Mouse (Mus musculus) kidney, postnatal 4 days (tissue): ENCODE measurements at regions not wholly inside any gene's neighbourhood (a gene's known extent, or its start where the extent isn't known, plus 50 kb on each side); places are given as distances from the start of the nearest gene placed in this dataset.

Experiments
- DNase-seq, 2 experiments: peaks; one replicate each; pipeline ENCODE4 v3.0.0; 2021; ENCODE audit warnings: mixed read lengths in 2 of 2

- DNase-seq, result no peak
Observed at GRCm38 (mm10) chr17:68134373-68134772, 130.5 kb upstream of the Arhgap28 start.

DNA sequence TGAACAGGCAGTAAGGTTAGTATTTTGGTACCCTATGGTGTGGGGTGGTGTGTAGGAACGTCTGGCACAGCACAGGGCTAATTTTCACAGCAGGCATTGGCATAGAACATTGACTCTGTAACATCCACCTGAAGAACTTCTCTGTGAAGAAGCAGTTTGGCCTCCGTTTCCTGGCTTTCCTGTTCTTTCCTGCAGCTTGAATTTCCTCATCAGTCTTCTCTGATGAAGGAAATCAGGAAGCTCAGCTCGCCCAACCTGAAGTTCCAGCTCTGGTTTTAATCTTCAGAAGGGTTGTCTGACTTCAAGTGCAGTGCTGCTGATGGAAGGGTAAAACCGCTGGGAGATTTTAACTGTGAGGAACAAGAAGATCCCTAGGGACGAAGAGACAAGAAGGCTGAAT is 131.5 kb upstream of the Arhgap28 start:
- no peak for DNase-seq

- DNase-seq, result no peak
Observed at GRCm38 (mm10) chr17:68143307-68143706, 130.3 kb upstream of the L3mbtl4 start.

GRCm38 (mm10) chr17:68149237-68149792 is 124.3 kb upstream of the L3mbtl4 start:
- DNase-seq, result no peak

GRCm38 (mm10) chr17:68152438-68153120 is 121.0 kb upstream of the L3mbtl4 start:
- no peak for DNase-seq

- no peak for DNase-seq
Observed at GRCm38 (mm10) chr17:68154879-68155278, 118.7 kb upstream of the L3mbtl4 start.

GRCm38 (mm10) chr17:68158172-68158651 is 115.4 kb upstream of the L3mbtl4 start:
- DNase-seq, result peak; percentile 34 to 55

- DNase-seq, result no peak
Observed at GRCm38 (mm10) chr17:68161107-68161506, 112.5 kb upstream of the L3mbtl4 start.

DNA sequence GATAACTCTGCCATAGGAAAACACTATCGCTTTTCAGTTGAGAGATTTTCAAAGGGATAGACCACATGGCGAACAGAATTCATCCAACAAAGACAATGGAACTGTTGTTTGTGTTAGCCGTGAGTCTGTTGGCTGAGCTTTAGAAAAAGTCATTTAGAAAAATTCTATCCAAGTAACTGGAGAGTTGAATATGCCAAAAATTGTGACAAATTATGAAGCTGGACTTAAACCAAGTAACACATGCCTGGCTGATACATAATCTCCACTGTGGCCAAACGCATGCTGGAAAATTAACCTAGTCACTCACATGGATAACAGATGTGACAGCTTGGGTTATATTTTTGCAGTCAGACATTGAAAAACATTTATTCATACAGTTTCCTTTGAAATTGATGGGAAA is 110.1 kb upstream of the L3mbtl4 start:
- DNase-seq, result no peak

DNA sequence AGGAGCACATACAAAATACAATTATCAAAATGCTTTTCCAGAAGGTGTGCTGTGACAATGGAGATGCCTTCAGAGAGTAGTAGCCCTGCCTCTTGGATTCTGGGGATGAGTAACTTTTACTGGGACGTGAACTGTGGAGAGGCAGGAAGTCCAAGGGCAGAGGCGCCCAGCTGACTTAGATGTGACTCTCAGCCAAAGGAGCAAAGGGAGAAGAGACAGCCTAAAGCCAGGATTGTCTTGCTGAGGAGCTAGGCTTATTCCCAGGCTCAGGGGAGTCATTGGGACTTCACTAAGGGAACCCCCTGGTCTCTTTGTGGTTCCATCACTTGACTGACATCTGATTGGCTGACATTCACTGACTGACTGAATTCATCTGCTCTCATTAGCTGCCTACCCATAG is 108.9 kb upstream of the L3mbtl4 start:
- peak in 1 of 2 experiments; percentile 2 for DNase-seq

GRCm38 (mm10) chr17:68165171-68165825 is 108.3 kb upstream of the L3mbtl4 start:
- DNase-seq, result peak; percentile 3 to 20

- peak; percentile 5 to 18 for DNase-seq
Observed at GRCm38 (mm10) chr17:68166397-68166796, 107.2 kb upstream of the L3mbtl4 start.

DNA sequence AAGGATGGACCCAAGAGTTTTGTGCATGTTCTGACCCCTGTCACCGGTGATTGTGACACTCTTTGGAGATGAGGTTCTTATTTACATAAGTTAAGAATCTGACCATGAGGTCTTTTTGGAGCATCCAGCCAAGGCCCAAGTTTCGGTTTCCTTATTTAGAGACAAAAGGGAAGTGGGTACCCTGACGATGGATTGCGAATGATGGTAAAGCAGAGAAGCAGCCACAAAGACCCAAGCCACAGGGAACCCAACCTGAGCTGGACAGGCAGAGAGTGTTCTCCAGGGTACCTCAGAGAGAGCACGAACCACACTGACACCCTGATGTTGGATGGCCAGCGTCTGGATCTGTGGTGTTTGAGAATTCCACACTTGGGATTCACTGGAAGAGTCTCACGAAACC is 100.8 kb upstream of the L3mbtl4 start:
- DNase-seq, result no peak

DNA sequence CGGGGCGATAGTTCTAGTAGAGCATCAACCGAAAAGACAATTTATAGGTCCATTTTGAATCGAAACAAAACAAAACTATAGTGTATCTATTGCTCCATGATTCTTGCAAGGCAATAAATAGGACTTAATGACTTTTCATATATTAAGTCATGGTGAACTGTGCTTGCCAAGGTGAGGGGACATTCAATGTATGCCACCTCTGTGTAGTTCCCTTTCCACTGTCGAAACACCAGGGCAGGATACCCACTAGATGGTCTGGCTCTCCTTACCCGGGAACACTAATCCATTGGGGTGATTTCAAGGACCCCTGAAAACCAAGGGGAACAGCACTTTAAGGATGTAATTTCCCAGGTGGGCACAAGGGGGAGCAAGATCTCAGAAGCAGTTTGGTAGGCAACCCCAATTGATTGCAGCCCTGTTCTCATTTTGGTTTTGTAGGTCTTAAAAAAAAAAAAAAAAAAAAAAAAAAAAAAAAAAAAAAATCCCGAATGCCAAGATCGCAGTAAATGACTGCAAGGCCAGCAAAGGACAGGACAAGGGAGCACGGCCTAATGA is 96.9 kb upstream of the L3mbtl4 start:
- DNase-seq, result peak; percentile 66 to 67

GRCm38 (mm10) chr17:68177835-68178234 is 95.8 kb upstream of the L3mbtl4 start:
- peak; percentile 80 to 83 for DNase-seq

GRCm38 (mm10) chr17:68185385-68185784 is 88.2 kb upstream of the L3mbtl4 start:
- DNase-seq, result no peak

GRCm38 (mm10) chr17:68189888-68190287 is 83.7 kb upstream of the L3mbtl4 start:
- no peak for DNase-seq

DNA sequence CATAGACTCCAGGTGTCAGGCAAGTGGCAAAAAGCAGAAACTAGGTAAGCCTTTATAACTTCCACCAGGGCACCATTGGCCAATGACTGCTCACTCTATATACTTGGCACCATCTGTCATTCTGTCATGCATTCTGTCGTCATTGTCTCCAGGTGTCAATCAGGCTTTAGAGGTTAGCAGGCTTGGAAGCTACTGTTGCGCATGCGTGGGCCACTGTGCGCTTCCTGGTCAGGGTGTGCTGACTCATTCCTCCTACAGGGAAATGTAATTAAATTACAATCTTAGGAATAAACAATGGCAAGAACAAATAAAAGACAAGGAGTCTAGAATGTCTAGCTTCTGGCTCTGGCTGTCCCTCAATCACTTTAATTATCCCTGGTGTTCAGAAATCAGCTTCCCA is 68.1 kb upstream of the L3mbtl4 start:
- no peak for DNase-seq

DNA sequence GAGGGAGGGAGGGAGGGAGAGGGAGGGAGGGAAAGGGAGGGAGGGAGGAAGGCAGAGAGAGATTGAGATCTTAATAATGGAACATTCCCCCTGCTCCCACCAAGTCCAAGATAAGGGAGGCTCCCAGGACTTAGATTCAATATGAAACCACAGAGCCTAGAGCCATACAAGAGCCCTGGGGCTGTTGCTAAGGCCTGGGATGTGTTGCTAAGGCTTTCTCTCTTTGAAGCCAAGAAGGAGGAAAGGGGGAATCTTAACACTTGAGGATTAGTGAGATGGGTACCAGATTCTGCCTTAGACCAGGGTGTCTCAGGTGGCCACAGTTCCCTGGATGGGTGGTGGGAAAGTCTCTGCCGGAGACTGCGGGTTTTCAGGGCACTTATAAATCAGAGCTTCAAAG is 64.8 kb upstream of the L3mbtl4 start:
- DNase-seq, result no peak

DNA sequence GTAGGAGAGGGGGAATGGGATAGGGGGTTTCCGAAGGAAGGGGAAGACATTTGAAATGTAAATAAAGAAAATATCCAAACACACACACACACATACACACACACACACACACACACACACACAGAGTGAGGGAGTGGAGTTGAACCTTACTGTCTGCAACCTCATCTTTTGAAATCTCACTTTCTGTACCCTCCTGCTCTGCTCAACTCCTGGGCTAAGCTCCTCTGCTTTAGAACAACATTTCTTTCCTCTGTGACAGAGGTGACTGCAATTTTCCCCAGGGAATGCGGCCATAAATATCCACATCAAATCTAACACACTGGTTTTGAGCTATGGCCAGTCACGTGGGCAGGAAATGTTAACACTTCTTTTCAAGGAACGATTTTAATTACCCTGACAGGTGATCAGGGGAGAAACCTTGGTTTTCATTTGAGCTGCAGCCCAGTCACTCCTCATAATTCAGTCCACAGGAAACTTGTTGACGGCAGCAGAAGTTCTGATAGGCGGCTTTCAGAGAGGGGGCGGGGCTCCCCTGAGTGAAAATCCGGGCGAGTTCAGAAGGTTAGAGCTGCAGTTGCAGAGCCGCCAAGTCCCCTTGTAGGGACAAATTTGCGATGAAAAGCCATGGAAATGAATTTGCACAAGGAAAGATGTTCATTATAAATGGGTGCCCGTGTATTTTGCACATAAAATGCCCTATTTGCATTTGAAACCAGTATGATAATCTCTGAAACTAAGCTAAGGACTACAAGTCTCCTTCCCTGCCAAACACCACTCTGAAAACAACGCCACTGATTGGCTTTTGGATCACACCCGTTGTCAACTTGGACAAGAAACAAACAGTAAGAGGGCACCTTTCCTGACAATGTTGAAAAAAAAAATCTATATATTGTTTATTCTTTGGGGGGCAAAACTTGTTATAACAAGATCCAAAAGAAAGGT is 63.0 kb upstream of the L3mbtl4 start:
- peak; percentile 77 to 85 for DNase-seq

- no peak for DNase-seq
Observed at GRCm38 (mm10) chr17:68218246-68218645, 55.4 kb upstream of the L3mbtl4 start.

DNA sequence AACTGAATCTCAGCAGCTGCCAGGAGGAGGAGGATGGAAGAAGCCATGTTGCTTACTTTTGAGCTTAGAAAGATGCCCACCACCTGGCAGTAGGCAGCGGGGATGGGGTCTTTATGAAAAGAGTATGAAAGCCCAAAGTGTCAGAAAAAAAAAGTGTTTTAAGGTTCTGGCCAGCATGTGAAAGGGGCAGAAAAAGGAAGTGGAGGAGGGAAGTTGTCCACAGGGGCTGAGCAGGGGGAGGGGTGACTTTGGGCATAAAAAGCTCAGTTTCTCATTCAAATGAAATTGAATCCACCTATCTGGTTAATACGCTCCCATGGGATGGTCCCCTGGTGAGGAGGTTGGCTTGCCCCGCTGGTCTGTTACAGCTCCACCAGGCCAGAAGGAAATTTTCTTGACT is 50.4 kb upstream of the L3mbtl4 start:
- no peak for DNase-seq
